Mouse (Mus musculus) central nervous system, embryonic 11.5 days (tissue): Measurements from ENCODE around the gene Zfy1. TPM values are rescaled to one million over a fixed set of nuclear protein-coding genes. Genes with fewer than 3 reads are reported as not detected.

ENCODE experiments used
- polyA plus RNA-seq: library from polyadenylated mRNA; depleted of rRNA; stranded (reverse); fragments of >200 nt; gene quantifications from 2 replicates; pipeline ENCODE4 v1.2.3, GENCODE M21; 2012; rRNA removed

Gene Zfy1
- polyA plus RNA-seq = 0.04 and 0.06 TPM in 2 replicates

GRCm38 (mm10) chrY:797309-797708, at the start of gene Zfy1:
Gene Zfy1 (minus strand): TSS chrY:797409.

GRCm38 (mm10) chrY:818396-818795, 21.2 kb upstream of the Zfy1 start, which contains the start of gene Uba1y:
Gene Uba1y (plus strand): TSS chrY:818649.

Other genes starting within 250 kb of the Zfy1 start
- 0.02 TPM in 1 of 2 replicates, not detected in the other for gene Uba1y, start 21.2 kb upstream of the Zfy1 start, polyA plus RNA-seq
- 10.4 and 17.3 TPM in 2 replicates for gene Kdm5d, start 100.4 kb upstream of the Zfy1 start, polyA plus RNA-seq
- 21.2 and 38.5 TPM in 2 replicates for gene Eif2s3y, start 213.1 kb upstream of the Zfy1 start, polyA plus RNA-seq